Mouse (Mus musculus) E14TG2a.4 (cell line): ENCODE measurements around the gene Prex1.

Source experiments
- CTCF ChIP-seq: conservative IDR thresholded peaks from 2 replicates; pipeline ENCODE4 v1.5.1; 2014; ENCODE audit warnings: low read length
- POU5F1 ChIP-seq: IDR thresholded peaks from 2 replicates; pipeline ENCODE4 v1.6.1; 2014; ENCODE audit warnings: low read length, borderline replicate concordance

DNA sequence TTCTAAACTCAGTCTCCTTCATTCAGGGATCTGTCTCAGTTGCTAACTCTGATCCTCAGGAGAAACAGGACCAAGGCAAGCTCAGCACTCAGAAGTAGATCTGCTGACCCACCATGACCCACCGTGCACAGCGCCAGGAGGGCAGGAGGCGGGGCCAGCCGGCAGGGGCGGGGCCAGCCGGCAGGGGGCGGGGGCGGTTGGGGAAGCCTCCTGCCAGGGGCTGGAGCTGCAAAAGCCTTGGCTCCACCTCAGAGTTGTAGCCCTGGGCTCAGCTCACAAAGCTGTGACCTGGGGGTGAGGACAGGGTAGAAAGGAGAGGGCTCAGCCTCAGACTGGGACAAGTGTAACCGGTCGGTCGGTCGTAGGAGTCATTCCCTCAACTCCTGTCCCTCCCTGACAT lies 38.9 kb downstream of the Prex1 start:
- TF ChIP-seq CTCF (no peak), POU5F1 (no peak)
